In the genomic region with DNA sequence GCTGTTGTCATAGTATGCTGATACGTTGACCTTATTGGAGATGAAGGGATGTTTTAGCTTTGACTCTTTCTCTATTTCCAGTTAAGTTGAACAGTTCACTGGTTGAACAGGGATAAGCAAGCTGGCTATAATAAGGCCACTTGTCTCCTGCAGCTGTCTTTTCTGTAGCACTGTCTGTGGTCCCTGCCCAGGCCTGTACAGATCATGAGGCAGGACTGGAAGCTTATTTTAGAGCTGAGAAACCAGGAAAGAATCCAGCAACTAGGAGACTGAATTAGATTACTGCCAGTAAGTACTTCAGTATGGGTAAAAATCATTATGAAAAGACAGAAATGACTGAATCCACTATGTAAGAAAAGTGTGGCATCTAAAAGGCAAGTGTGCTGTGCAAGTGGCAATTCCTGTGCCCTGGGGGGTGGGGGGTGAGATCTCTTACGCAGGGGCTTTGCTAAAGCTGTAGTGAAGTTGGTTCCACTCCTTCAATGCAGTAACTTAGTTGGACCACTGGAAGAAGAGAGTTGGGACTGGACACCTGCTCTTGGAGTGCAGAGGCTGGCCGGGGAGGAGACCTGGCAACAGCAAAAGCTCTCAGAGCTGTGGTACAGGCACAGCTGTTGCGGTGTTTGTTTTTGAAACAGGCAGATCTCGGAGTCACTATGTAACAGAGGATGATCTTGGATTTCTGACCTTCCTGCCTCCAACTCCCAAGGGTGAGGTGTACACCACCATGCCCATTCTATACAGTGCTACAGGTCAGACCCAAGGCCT, we compare ENCODE assay signal across 15 mouse cellular contexts. TPM values are rescaled to one million over a fixed set of nuclear protein-coding genes. Genes with fewer than 3 reads are reported as not detected.
DNase-seq lines count a peak whose midpoint lies in the region; ATAC-seq and TF ChIP-seq lines count a peak whose summit lies in the region.
"Had no signal": no experiment of that assay in that cellular context is flagged by ENCODE, and none has a peak within 500 bp of the region (broad histone marks: within the 10 kb centered on the region; RNA-seq: fewer than 3 reads in every experiment).

No protein-coding gene starts in this region.

- 79% methylated on average over 5 of the region's 5 CpGs for WGBS in heart, embryonic 12.5 days

- no peaks in the 10 kb centered on the region for H3K27me3 ChIP-seq in heart, embryonic 12.5 days (replicated peaks)
- H3K27me3 ChIP-seq: kidney, embryonic 15.5 days had no signal

- no peak for ATAC-seq in heart, embryonic 12.5 days (ENCODE audit: insufficient number of reproducible peaks, low FRiP score)
- ATAC-seq: activated CD4-positive, CD25-positive, alpha-beta regulatory T cell, adult 4 months; hindbrain, postnatal 0 days had no signal

- peak; percentile 96 for DNase-seq in heart, adult 11 months
- DNase-seq in heart, postnatal 36 days, result no peak
- DNase-seq in gastrocnemius, adult 2 months, result peak; percentile 72
- DNase-seq in skeletal muscle tissue, adult 2 months (ENCODE audit: low read depth, low spot score), result peak; percentile 85
- DNase-seq in thymus, postnatal 14 days, result no peak
- DNase-seq in urinary bladder, postnatal 25 days (ENCODE audit: low spot score), result no peak
- DNase-seq in spleen, postnatal 36 days (ENCODE audit: low spot score in 2 of 2), result no peak
- DNase-seq: cerebellum, adult 11-12 months; left cerebral cortex, postnatal 4 days; lung, adult 18-20 months had no signal

- H3K36me3 ChIP-seq in heart, embryonic 12.5 days, result no peaks in the 10 kb centered on the region
- H3K36me3 ChIP-seq: kidney, embryonic 15.5 days had no signal

- H3K4me3 ChIP-seq in gastrocnemius, adult 2 months, result 0 out of 2 replicates have a peak overlapping the region, but pooled peaks have one; percentile 21
- H3K4me3 ChIP-seq in heart, embryonic 12.5 days, result no peak overlapping the region
- H3K4me3 ChIP-seq: kidney, embryonic 15.5 days had no signal

- peak overlapping the region; percentile 91 for H3K27ac ChIP-seq in gastrocnemius, adult 2 months
- H3K27ac ChIP-seq in heart, embryonic 12.5 days (ENCODE audit: poor library complexity, severe bottlenecking), result peak overlapping the region; percentile 74
- H3K27ac ChIP-seq: hindbrain, postnatal 0 days; kidney, embryonic 15.5 days; stomach, postnatal 0 days had no signal

- no peak overlapping the region for H3K4me2 ChIP-seq in heart, embryonic 12.5 days
- H3K4me2 ChIP-seq: kidney, embryonic 15.5 days had no signal

- no peaks in the 10 kb centered on the region for H3K9me3 ChIP-seq in heart, embryonic 12.5 days (replicated peaks)
- H3K9me3 ChIP-seq: kidney, embryonic 15.5 days had no signal

- intact Hi-C loops in heart, postnatal 36 days (cut with DNase I), result no loop called here
- intact Hi-C loops in gastrocnemius, adult 2 months (cut with DNase I), result loop anchor here (2.0 kb wide), 1 partner anchor 162 kb away; no protein-coding TSS in a partner anchor

- H3K9ac ChIP-seq in heart, embryonic 12.5 days, result peak overlapping the region; percentile 28; the same call in 1 of the 2 replicates
- H3K9ac ChIP-seq: kidney, embryonic 15.5 days had no signal

- TF ChIP-seq CTCF in gastrocnemius, adult 2 months (IDR thresholded peaks at IDR 0.05), result no peak

- H3K4me1 ChIP-seq in heart, embryonic 12.5 days (replicated peaks), result peaks cover 17% of the 10 kb centered on the region

RNA-seq across cellular contexts. Expression of a gene that starts 17.6 kb away (rescaled TPM):
- total RNA-seq in heart, postnatal 36 days (2021), result 1 to 10 TPM; 6.9 to 7.2 TPM
- total RNA-seq in gastrocnemius, adult 2 months (2021), result 1 to 10 TPM; 7.0 to 9.3 TPM
- 39.9 and 44.1 TPM in 2 replicates for polyA plus RNA-seq in heart, embryonic 12.5 days (2016; fragmentation: Nextera tagmentation; extraction: Ambion mirVana)

RNA-seq across cellular contexts. Expression of a gene that starts 17.8 kb away (rescaled TPM):
- total RNA-seq in heart, postnatal 36 days (2021), result under 1 TPM; 0.79 to 0.97 TPM
- 1 to 10 TPM in 1 of 2 experiments, under 1 TPM in 1; 0.46 to 1.5 TPM for total RNA-seq in gastrocnemius, adult 2 months (2021)
- 0.41 and 0.60 TPM in 2 replicates for polyA plus RNA-seq in heart, embryonic 12.5 days (2016; fragmentation: Nextera tagmentation; extraction: Ambion mirVana)

Comparison
In these comparisons a context has a peak if more than half of its experiments do, and no peak if none do; other contexts are left out.
1. DNase-seq: peak in heart, adult 11 months (single experiment), gastrocnemius, adult 2 months (single experiment) and skeletal muscle tissue, adult 2 months (single experiment); none in heart, postnatal 36 days (0 of 2), thymus, postnatal 14 days (single experiment), urinary bladder, postnatal 25 days (single experiment) and spleen, postnatal 36 days (0 of 2).